Comparison of ENCODE assay signal across 29 mouse cellular contexts in the genomic region with DNA sequence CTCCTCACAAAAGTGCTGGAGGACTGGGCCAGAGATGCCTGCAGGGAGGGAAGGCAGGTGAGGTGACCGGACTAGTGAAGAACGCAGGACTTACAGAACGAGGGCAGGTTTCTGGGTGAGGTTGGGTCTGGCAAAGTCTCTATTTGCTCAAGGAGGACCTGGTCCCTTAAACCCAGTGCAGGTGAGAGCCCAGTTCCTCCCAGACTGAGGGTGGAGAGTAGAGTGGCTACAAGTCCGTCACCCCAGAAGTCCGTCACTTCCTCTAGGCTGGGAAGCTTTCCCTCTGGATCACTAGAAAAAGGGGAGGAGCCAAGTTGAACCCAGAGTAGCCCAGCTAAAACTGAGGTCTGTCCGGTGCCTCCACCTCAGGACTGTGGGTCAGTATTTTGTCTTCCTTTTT. TPM values are rescaled to one million over a fixed set of nuclear protein-coding genes. Genes with fewer than 3 reads are reported as not detected.
DNase-seq lines count a peak whose midpoint lies in the region; ATAC-seq and TF ChIP-seq lines count a peak whose summit lies in the region.
"Had no signal": no experiment of that assay in that cellular context is flagged by ENCODE, and none has a peak within 500 bp of the region (broad histone marks: within the 10 kb centered on the region; RNA-seq: fewer than 3 reads in every experiment).

No protein-coding gene starts in this region.

- H3K36me3 ChIP-seq in intestine, embryonic 14.5 days (ENCODE audit: control insufficient read depth, insufficient read depth, low read length) = no peaks in the 10 kb centered on the region
- H3K36me3 ChIP-seq in intestine, embryonic 16.5 days (ENCODE audit: control insufficient read depth, insufficient read depth, low read length) = no peaks in the 10 kb centered on the region
- H3K36me3 ChIP-seq in embryonic facial prominence, embryonic 10.5 days (replicated peaks) = peaks cover 14% of the 10 kb centered on the region
- H3K36me3 ChIP-seq: embryonic facial prominence, embryonic 12.5 days; limb, embryonic 10.5 days; limb, embryonic 15.5 days; liver, embryonic 15.5 days; lung, embryonic 15.5 days had no signal

- WGBS in intestine, embryonic 14.5 days = 72% methylated on average over 6 of the region's 6 CpGs
- 58% methylated on average over 6 of the region's 6 CpGs for WGBS in intestine, embryonic 16.5 days
- 70% methylated on average over 6 of the region's 6 CpGs for WGBS in embryonic facial prominence, embryonic 10.5 days
- 26% methylated on average over 6 of the region's 6 CpGs for WGBS in large intestine, adult 2 months

- H3K4me1 ChIP-seq in intestine, embryonic 14.5 days (replicated peaks; ENCODE audit: control insufficient read depth, insufficient read depth, low read length) = peaks cover 27% of the 10 kb centered on the region
- peaks cover 23% of the 10 kb centered on the region for H3K4me1 ChIP-seq in intestine, embryonic 16.5 days (ENCODE audit: control insufficient read depth, insufficient read depth, low read length)
- H3K4me1 ChIP-seq in embryonic facial prominence, embryonic 10.5 days = peaks cover 74% of the 10 kb centered on the region

- intact Hi-C loops in left cerebral cortex, adult 2 months (cut with DNase I) = no loop called here

- H3K4me2 ChIP-seq in intestine, embryonic 14.5 days (ENCODE audit: low read length) = no peak overlapping the region
- H3K4me2 ChIP-seq in intestine, embryonic 16.5 days (ENCODE audit: low read depth, low read length) = no peak overlapping the region
- H3K4me2 ChIP-seq: embryonic facial prominence, embryonic 12.5 days; limb, embryonic 15.5 days; liver, embryonic 15.5 days; lung, embryonic 15.5 days had no signal

- 0 out of 2 replicates have a peak, but pooled peaks have one; percentile 15 for ATAC-seq in intestine, embryonic 14.5 days (replicated peaks; ENCODE audit: low FRiP score, low TSS enrichment, low read depth)
- no peak for ATAC-seq in intestine, embryonic 16.5 days
- no peak for ATAC-seq in megakaryocyte progenitor cell, adult 5-6 weeks (replicated peaks; ENCODE audit: poor library complexity)
- ATAC-seq: forebrain, embryonic 16.5 days; hindbrain, postnatal 0 days; Patski had no signal

- no peak overlapping the region for H3K4me3 ChIP-seq in intestine, embryonic 14.5 days (ENCODE audit: low read depth, low read length)
- no peak overlapping the region for H3K4me3 ChIP-seq in intestine, embryonic 16.5 days (ENCODE audit: low read length)
- no peak overlapping the region for H3K4me3 ChIP-seq in embryonic facial prominence, embryonic 10.5 days
- no peak overlapping the region for H3K4me3 ChIP-seq in left cerebral cortex, adult 2 months
- H3K4me3 ChIP-seq: embryonic facial prominence, embryonic 12.5 days; kidney, embryonic 15.5 days; limb, embryonic 10.5 days; limb, embryonic 15.5 days; liver, embryonic 15.5 days; lung, embryonic 15.5 days; megakaryocyte, embryonic 14.5 days had no signal

- DNase-seq in intestine, embryonic 14.5 days (ENCODE audit: low spot score) = no peak
- peak; percentile 23 for DNase-seq in lung, postnatal 25 days (ENCODE audit: low spot score)
- no peak for DNase-seq in lung, postnatal 4 days
- no peak for DNase-seq in embryonic facial prominence, embryonic 10.5 days (ENCODE audit: low spot score)
- DNase-seq in large intestine, adult 2 months (ENCODE audit: low read depth, low spot score) = peak; percentile 74
- DNase-seq in left cerebral cortex, adult 2 months (ENCODE audit: extremely low spot score in 1 of 2, low spot score in 2 of 2) = no peak
- DNase-seq: adrenal gland, postnatal 14 days; cerebellum, adult 11 months; cerebellum, adult 9-10 months; cerebellum, postnatal 36 days; heart, postnatal 14 days; kidney, adult 18-20 months; kidney, postnatal 36 days; layer of hippocampus, postnatal 36 days; retina, postnatal 1 day; right cerebral cortex, postnatal 25 days; thymus, postnatal 4 days had no signal

- H3K9me3 ChIP-seq in intestine, embryonic 14.5 days (ENCODE audit: control insufficient read depth, low read length) = no peaks in the 10 kb centered on the region
- no peaks in the 10 kb centered on the region for H3K9me3 ChIP-seq in intestine, embryonic 16.5 days (ENCODE audit: control insufficient read depth, low read length)
- no peaks in the 10 kb centered on the region for H3K9me3 ChIP-seq in embryonic facial prominence, embryonic 10.5 days
- H3K9me3 ChIP-seq: embryonic facial prominence, embryonic 12.5 days; kidney, embryonic 15.5 days; limb, embryonic 10.5 days; limb, embryonic 15.5 days; liver, embryonic 15.5 days; lung, embryonic 15.5 days; megakaryocyte, embryonic 14.5 days had no signal

- no peaks in the 10 kb centered on the region for H3K27me3 ChIP-seq in intestine, embryonic 14.5 days (replicated peaks; ENCODE audit: control insufficient read depth, insufficient read depth, low read length)
- H3K27me3 ChIP-seq in intestine, embryonic 16.5 days (replicated peaks; ENCODE audit: control insufficient read depth, insufficient read depth, low read length) = no peaks in the 10 kb centered on the region
- peaks cover 52% of the 10 kb centered on the region for H3K27me3 ChIP-seq in embryonic facial prominence, embryonic 10.5 days (replicated peaks; ENCODE audit: low read depth, poor library complexity, severe bottlenecking)
- H3K27me3 ChIP-seq: limb, embryonic 15.5 days; liver, embryonic 15.5 days; lung, embryonic 15.5 days; Patski had no signal

- no peak for TF ChIP-seq CTCF in left cerebral cortex, adult 2 months (IDR thresholded peaks at IDR 0.05)

- H3K9ac ChIP-seq in intestine, embryonic 14.5 days (ENCODE audit: low read length) = no peak overlapping the region
- no peak overlapping the region for H3K9ac ChIP-seq in intestine, embryonic 16.5 days (ENCODE audit: low read depth, low read length)
- H3K9ac ChIP-seq: embryonic facial prominence, embryonic 12.5 days; kidney, embryonic 15.5 days; limb, embryonic 15.5 days; liver, embryonic 15.5 days; lung, embryonic 15.5 days had no signal

- H3K27ac ChIP-seq in intestine, embryonic 14.5 days (ENCODE audit: low read depth) = no peak overlapping the region
- no peak overlapping the region for H3K27ac ChIP-seq in intestine, embryonic 16.5 days (ENCODE audit: low read length)
- H3K27ac ChIP-seq in embryonic facial prominence, embryonic 10.5 days (replicated peaks) = 0 out of 2 replicates have a peak overlapping the region, but pooled peaks have one; percentile 15
- H3K27ac ChIP-seq in left cerebral cortex, adult 2 months = no peak overlapping the region
- H3K27ac ChIP-seq: embryonic facial prominence, embryonic 12.5 days; hindbrain, postnatal 0 days; limb, embryonic 15.5 days; lung, embryonic 15.5 days had no signal

RNA-seq across cellular contexts. Expression of gene Slc45a3, which starts 11.2 kb away (rescaled TPM):
- polyA plus RNA-seq in intestine, embryonic 14.5 days (2014; fragmentation: Nextera tagmentation; extraction: Ambion mirVana) = 2.1 and 2.4 TPM in 2 replicates
- polyA plus RNA-seq in intestine, embryonic 16.5 days (2015; fragmentation: Nextera tagmentation; extraction: Ambion mirVana) = 2.5 and 2.9 TPM in 2 replicates
- polyA plus RNA-seq in embryonic facial prominence, embryonic 10.5 days (2016; fragmentation: Nextera tagmentation; extraction: Ambion mirVana) = 5.4 and 8.4 TPM in 2 replicates
- polyA plus RNA-seq in large intestine, adult 2 months (2012; rRNA removed) = 2.3 and 2.5 TPM in 2 replicates
- total RNA-seq in left cerebral cortex, adult 2 months (2021) = under 1 TPM; 0.48 to 0.68 TPM
- 1.6 and 2.7 TPM in 2 replicates for total RNA-seq in megakaryocyte progenitor cell, adult 5-6 weeks (2015)
- total RNA-seq in megakaryocyte progenitor cell, adult 5-6 weeks (2017) = 1.1 and 1.6 TPM in 2 replicates

RNA-seq across cellular contexts. Expression of gene Elk4, which starts 33.4 kb away (rescaled TPM):
- polyA plus RNA-seq in intestine, embryonic 14.5 days (2014; fragmentation: Nextera tagmentation; extraction: Ambion mirVana) = 26.3 and 31.0 TPM in 2 replicates
- polyA plus RNA-seq in intestine, embryonic 16.5 days (2015; fragmentation: Nextera tagmentation; extraction: Ambion mirVana) = 13.2 and 14.3 TPM in 2 replicates
- 12.0 and 13.3 TPM in 2 replicates for polyA plus RNA-seq in embryonic facial prominence, embryonic 10.5 days (2016; fragmentation: Nextera tagmentation; extraction: Ambion mirVana)
- polyA plus RNA-seq in large intestine, adult 2 months (2012; rRNA removed) = 14.3 and 17.9 TPM in 2 replicates
- total RNA-seq in left cerebral cortex, adult 2 months (2021) = 10 to 100 TPM; 55.7 to 57.8 TPM
- total RNA-seq in megakaryocyte progenitor cell, adult 5-6 weeks (2015) = 87.7 and 98.6 TPM in 2 replicates
- total RNA-seq in megakaryocyte progenitor cell, adult 5-6 weeks (2017) = 44.3 and 73.1 TPM in 2 replicates

Comparison
In these comparisons a context has a peak if more than half of its experiments do, and no peak if none do; other contexts are left out.
1. DNase-seq: peak in lung, postnatal 25 days (single experiment) and large intestine, adult 2 months (single experiment); none in intestine, embryonic 14.5 days (single experiment), lung, postnatal 4 days (0 of 2), embryonic facial prominence, embryonic 10.5 days (single experiment) and left cerebral cortex, adult 2 months (0 of 2).